9 mouse cellular contexts compared by ENCODE assay signal in the genomic region with DNA sequence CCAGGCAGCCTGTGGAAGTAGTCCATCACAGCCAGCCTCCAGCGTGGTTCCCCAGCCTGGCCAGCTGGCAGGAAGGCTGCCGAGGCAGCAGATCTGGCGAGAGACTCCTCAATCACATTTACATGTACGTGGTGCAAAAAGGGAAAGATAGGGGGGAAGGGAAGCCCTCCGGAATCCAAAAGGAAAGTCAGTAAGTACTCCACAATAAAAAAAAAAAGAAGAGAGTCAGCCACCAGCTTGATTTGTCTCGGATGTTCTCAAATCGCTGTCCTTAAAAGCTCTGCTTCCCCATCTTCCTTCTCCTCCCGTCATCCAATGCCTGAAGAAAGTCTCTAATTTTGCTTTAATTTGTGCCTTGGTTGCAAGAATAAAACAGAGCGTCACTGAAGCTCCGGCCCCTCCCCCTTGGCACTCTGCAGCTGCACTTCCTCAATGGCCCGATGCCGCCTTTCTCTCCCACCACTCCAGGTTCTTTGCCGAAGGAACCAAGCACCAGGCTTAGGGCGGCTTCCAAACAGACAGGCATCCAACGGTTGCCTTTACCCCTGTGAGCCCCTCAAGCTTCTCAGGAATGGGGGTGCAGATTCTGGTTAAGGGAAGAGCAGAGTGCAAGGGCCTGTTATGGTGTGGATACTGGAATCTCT.
DNase-seq lines count a peak whose midpoint lies in the region; ATAC-seq lines count a peak whose summit lies in the region.
"Had no signal": no experiment of that assay in that cellular context is flagged by ENCODE, and none has a peak within 500 bp of the region (broad histone marks: within the 10 kb centered on the region; RNA-seq: fewer than 3 reads in every experiment).

No protein-coding gene starts in this region.

- 10% methylated on average over 15 of the region's 15 CpGs for WGBS in forebrain, embryonic 14.5 days
- 30% methylated on average over 15 of the region's 15 CpGs for WGBS in hindbrain, embryonic 11.5 days

- DNase-seq in retina, postnatal 1 day = peak; percentile 44
- DNase-seq in retina, embryonic 14.5 days (ENCODE audit: low spot score) = no peak
- peak; percentile 87 for DNase-seq in forebrain, embryonic 14.5 days (ENCODE audit: low spot score)
- peak; percentile 46 for DNase-seq in hindbrain, embryonic 11.5 days (ENCODE audit: low spot score)
- DNase-seq in left cerebral cortex, adult 9 months (ENCODE audit: low spot score in 2 of 2) = peak; percentile 42 to 72
- DNase-seq in lung, postnatal 4 days = peak; percentile 48 to 56
- DNase-seq in telencephalon, adult 2 months (ENCODE audit: low read depth, low spot score) = peak; percentile 84
- DNase-seq in spleen, adult 18-20 months = no peak

- peaks cover 14% of the 10 kb centered on the region; the same call in 1 of the 2 replicates for H3K4me1 ChIP-seq in forebrain, embryonic 14.5 days (ENCODE audit: control insufficient read depth, insufficient read depth, low read length)
- no peaks in the 10 kb centered on the region; the same call in 1 of the 2 replicates for H3K4me1 ChIP-seq in hindbrain, embryonic 11.5 days (replicated peaks; ENCODE audit: control insufficient read depth, insufficient read depth, low read length)

- peak overlapping the region; percentile 21; the same call in 1 of the 2 replicates for H3K9ac ChIP-seq in forebrain, embryonic 14.5 days (ENCODE audit: low read length)
- H3K9ac ChIP-seq in hindbrain, embryonic 11.5 days (ENCODE audit: low read depth, low read length) = peak overlapping the region; percentile 20; the same call in 1 of the 2 replicates

- peak; percentile 89 for ATAC-seq in forebrain, embryonic 14.5 days
- ATAC-seq in hindbrain, embryonic 11.5 days (ENCODE audit: low FRiP score) = no peak; the same call in 1 of the 2 replicates
- ATAC-seq: Patski had no signal

- H3K27me3 ChIP-seq in forebrain, embryonic 14.5 days (replicated peaks; ENCODE audit: control insufficient read depth, insufficient read depth, low read length) = no peaks in the 10 kb centered on the region
- no peaks in the 10 kb centered on the region for H3K27me3 ChIP-seq in hindbrain, embryonic 11.5 days (ENCODE audit: control insufficient read depth, insufficient read depth, low read length)

- peak overlapping the region; percentile 53; the same call in 1 of the 2 replicates for H3K27ac ChIP-seq in forebrain, embryonic 14.5 days (ENCODE audit: low read depth, low read length)
- H3K27ac ChIP-seq in hindbrain, embryonic 11.5 days (ENCODE audit: low read depth, low read length) = no peak overlapping the region

- H3K4me2 ChIP-seq in forebrain, embryonic 14.5 days (ENCODE audit: low read length) = peak overlapping the region; percentile 48
- H3K4me2 ChIP-seq in hindbrain, embryonic 11.5 days (replicated peaks; ENCODE audit: low read depth, low read length) = peak overlapping the region; percentile 1

- H3K4me3 ChIP-seq in forebrain, embryonic 14.5 days (ENCODE audit: low read depth, low read length) = peak overlapping the region; percentile 16
- H3K4me3 ChIP-seq in hindbrain, embryonic 11.5 days (ENCODE audit: low read depth, low read length) = no peak overlapping the region

- H3K36me3 ChIP-seq in forebrain, embryonic 14.5 days (ENCODE audit: control insufficient read depth, insufficient read depth, low read length) = no peaks in the 10 kb centered on the region
- no peaks in the 10 kb centered on the region for H3K36me3 ChIP-seq in hindbrain, embryonic 11.5 days (ENCODE audit: control insufficient read depth, insufficient read depth, low read length)

- H3K9me3 ChIP-seq in forebrain, embryonic 14.5 days (replicated peaks; ENCODE audit: control insufficient read depth, low read length) = no peaks in the 10 kb centered on the region
- no peaks in the 10 kb centered on the region for H3K9me3 ChIP-seq in hindbrain, embryonic 11.5 days (ENCODE audit: control insufficient read depth, low read length)

Comparison
In these comparisons a context has a peak if more than half of its experiments do, and no peak if none do; other contexts are left out.
1. DNase-seq: peak in retina, postnatal 1 day (single experiment), forebrain, embryonic 14.5 days (single experiment), hindbrain, embryonic 11.5 days (single experiment), left cerebral cortex, adult 9 months (2 of 2), lung, postnatal 4 days (2 of 2) and telencephalon, adult 2 months (single experiment); none in retina, embryonic 14.5 days (single experiment) and spleen, adult 18-20 months (0 of 2).